Mouse (Mus musculus) lung, postnatal 0 days (tissue): Measurements from ENCODE around the gene Gm11037.

Source experiments
- CTCF ChIP-seq: IDR thresholded peaks from 2 replicates; pipeline ENCODE4 v1.5.1; 2016; ENCODE audit warnings: antibody characterized with exemption, mild to moderate bottlenecking
- EP300 ChIP-seq: IDR thresholded peaks from 2 replicates; pipeline ENCODE4 v1.6.1; 2016; ENCODE audit warnings: antibody characterized with exemption, mild to moderate bottlenecking, control low read depth

DNA sequence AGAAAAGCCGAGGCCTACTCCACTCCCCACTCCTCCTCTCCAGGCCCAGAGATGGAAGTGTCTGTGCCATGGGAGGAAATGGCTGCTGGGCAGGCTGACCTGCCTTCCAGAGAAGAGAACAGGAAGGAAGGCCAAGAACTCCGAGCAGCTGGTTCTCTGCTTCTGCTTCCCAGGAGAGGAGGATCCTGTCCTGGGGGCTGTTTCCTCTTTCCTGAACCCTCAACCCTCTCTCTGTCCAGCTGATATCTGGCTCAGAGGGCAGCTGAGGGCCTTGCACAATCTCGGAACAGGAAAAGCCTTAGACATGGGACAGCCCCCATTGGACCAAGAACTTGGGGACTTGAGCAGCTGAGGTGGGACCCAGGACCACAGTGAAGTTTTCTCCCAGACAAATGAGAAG lies 42.4 kb upstream of the Gm11037 start:
- no peak for TF ChIP-seq CTCF
- TF ChIP-seq EP300: no peak
